Mouse (Mus musculus): ENCODE results near the gene Gm47289. TPM values are rescaled to one million over a fixed set of nuclear protein-coding genes. Genes with fewer than 3 reads are reported as not detected.

Gm47289 gene
- polyA plus RNA-seq, 1 experiment from 2014 or later = not detected

DNA sequence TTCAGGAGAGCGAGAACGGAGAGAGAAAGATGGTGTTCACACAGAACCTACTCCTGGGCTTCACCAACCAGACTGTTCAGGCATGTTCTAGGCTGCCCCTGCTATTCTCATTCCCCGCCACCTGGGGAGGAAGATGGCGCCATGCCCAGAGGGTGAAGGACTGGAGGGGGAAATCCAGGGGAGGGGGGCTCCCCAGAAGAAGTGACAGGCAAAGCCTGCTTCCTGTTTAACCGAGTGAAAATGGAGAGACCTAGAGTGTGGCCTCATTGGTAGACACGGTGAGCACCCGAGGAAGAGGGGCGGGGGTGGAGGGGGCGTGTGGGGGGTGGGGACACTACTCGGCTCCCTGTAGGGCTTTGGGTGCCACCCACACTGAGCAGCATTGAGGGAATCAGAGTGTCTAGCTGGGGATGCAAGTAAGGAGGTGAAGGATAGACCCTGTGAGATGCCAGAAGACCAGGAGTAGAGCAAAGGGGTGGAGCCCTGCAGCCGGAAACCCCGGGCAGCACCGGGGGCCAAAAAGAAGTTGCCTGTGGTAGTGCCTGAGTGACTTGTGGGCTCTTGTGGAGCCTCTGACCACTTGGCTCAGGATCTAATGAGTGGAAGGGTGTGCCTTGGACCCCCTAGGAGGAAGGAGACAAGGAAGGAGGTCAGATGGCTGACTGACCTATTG is 12.7 kb upstream of the Gm47289 start:
- WGBS = 76% methylated on average over 13 of the region's 13 CpGs
- ATAC-seq (replicated peaks; ENCODE audit: insufficient number of reproducible peaks, low FRiP score, low TSS enrichment, low read depth) (no peak), DNase-seq (ENCODE audit: low spot score) (no peak)
- H3K4me2 ChIP-seq (ENCODE audit: low read depth, low read length) = no peak overlapping the region
- H3K9ac ChIP-seq (replicated peaks; ENCODE audit: low read length) = no peak overlapping the region
- H3K4me3 ChIP-seq (ENCODE audit: low read depth, low read length) = no peak overlapping the region
- no peaks in the 10 kb centered on the region for H3K4me1 ChIP-seq (ENCODE audit: control insufficient read depth, insufficient read depth, low read length)
- no peaks in the 10 kb centered on the region for H3K36me3 ChIP-seq (replicated peaks; ENCODE audit: control insufficient read depth, insufficient read depth, low read depth, low read length)
- H3K9me3 ChIP-seq (replicated peaks; ENCODE audit: control insufficient read depth, low read length) = no peaks in the 10 kb centered on the region
- no peaks in the 10 kb centered on the region for H3K27me3 ChIP-seq (ENCODE audit: control insufficient read depth, insufficient read depth, low read length)
- H3K27ac ChIP-seq (replicated peaks; ENCODE audit: low read depth, low read length) = no peak overlapping the region

DNA sequence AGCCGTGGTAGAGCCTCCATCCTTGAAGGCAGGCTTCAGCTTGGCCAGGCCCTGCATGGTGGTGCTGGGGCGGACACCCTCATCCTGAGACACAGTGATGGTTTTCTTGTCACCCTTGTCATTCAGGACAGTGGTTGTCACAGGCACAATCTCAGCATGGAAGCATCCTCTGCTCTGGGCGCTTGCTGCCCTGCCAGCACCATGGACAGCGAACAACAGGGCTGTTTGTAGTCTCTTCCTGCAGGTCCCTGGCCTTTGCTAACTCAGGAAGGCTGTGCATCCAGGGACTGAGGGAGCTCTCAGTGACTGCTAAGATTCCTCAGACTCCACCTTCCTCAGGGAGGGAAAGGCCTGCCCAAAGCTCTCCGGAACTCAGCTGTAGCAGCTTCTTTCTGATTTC is 9.4 kb upstream of the Gm47289 start:
- H3K36me3 ChIP-seq (replicated peaks; ENCODE audit: control insufficient read depth, insufficient read depth, low read depth, low read length) = no peaks in the 10 kb centered on the region
- no peak for ATAC-seq (replicated peaks; ENCODE audit: insufficient number of reproducible peaks, low FRiP score, low TSS enrichment, low read depth)
- DNase-seq (ENCODE audit: low spot score) = peak; percentile 84
- H3K4me1 ChIP-seq (ENCODE audit: control insufficient read depth, insufficient read depth, low read length) = no peaks in the 10 kb centered on the region
- 18% methylated on average over 5 of the region's 5 CpGs for WGBS
- no peaks in the 10 kb centered on the region for H3K27me3 ChIP-seq (ENCODE audit: control insufficient read depth, insufficient read depth, low read length)
- no peak overlapping the region for H3K4me3 ChIP-seq (ENCODE audit: low read depth, low read length)
- H3K9ac ChIP-seq (replicated peaks; ENCODE audit: low read length) = no peak overlapping the region
- no peak overlapping the region for H3K27ac ChIP-seq (replicated peaks; ENCODE audit: low read depth, low read length)
- no peaks in the 10 kb centered on the region for H3K9me3 ChIP-seq (replicated peaks; ENCODE audit: control insufficient read depth, low read length)
- H3K4me2 ChIP-seq (ENCODE audit: low read depth, low read length) = no peak overlapping the region

DNA sequence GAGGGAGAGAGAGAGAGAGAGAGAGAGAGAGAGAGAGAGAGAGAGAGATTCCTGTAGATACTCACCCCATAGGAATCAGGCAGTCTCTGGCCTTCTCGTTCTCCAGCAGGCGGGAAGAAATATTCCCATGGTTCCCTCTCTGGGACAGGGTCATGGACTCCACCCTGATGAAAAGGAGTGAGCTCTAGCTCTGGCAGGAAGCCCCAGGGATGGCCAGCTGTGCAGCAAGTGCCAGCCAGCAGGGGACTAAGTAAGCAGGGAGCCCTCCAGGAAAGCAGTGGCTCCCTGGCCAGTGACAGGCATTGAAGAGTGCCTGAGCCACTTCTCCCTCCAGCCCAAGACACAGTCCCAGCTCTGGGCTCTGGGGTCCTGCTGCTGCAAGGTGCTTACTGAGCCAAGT is 7.2 kb upstream of the Gm47289 start:
- ATAC-seq (replicated peaks; ENCODE audit: insufficient number of reproducible peaks, low FRiP score, low TSS enrichment, low read depth) = no peak
- no peak overlapping the region for H3K4me2 ChIP-seq (ENCODE audit: low read depth, low read length)
- H3K9ac ChIP-seq (replicated peaks; ENCODE audit: low read length) = no peak overlapping the region
- no peaks in the 10 kb centered on the region for H3K4me1 ChIP-seq (ENCODE audit: control insufficient read depth, insufficient read depth, low read length)
- 56% methylated on average over 2 of the region's 2 CpGs for WGBS
- DNase-seq (ENCODE audit: low spot score) = no peak
- no peak overlapping the region for H3K27ac ChIP-seq (replicated peaks; ENCODE audit: low read depth, low read length)
- no peaks in the 10 kb centered on the region for H3K9me3 ChIP-seq (replicated peaks; ENCODE audit: control insufficient read depth, low read length)
- H3K4me3 ChIP-seq (ENCODE audit: low read depth, low read length) = no peak overlapping the region
- H3K27me3 ChIP-seq (ENCODE audit: control insufficient read depth, insufficient read depth, low read length) = peaks cover 3% of the 10 kb centered on the region; the same call in 1 of the 2 replicates
- H3K36me3 ChIP-seq (replicated peaks; ENCODE audit: control insufficient read depth, insufficient read depth, low read depth, low read length) = no peaks in the 10 kb centered on the region

DNA sequence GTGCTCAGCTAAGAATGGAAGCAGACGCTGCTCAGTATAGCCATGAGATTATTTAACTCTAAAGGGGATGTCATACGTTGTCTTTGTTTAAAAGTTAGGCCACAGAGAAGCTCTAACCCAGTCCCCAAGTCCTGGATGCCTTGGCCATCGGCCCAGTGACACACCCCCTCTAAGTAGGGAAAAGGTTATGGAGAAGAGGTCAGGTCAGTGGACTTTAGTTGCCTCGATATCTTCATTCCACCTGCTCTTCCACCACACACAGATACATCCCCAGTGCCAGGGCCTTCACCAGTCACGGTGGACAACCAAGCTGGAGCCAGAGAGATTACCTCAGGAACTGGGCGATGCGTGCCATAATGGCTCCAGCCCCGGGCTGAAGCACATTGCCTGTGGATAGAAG is 3.5 kb upstream of the Gm47289 start:
- Histone ChIP-seq H3K4me3 (ENCODE audit: low read depth, low read length) (no peak overlapping the region), H3K27me3 (ENCODE audit: control insufficient read depth, insufficient read depth, low read length) (peaks cover 3% of the 10 kb centered on the region; the same call in 1 of the 2 replicates), H3K9me3 (replicated peaks; ENCODE audit: control insufficient read depth, low read length) (no peaks in the 10 kb centered on the region), H3K27ac (replicated peaks; ENCODE audit: low read depth, low read length) (no peak overlapping the region), H3K4me2 (ENCODE audit: low read depth, low read length) (no peak overlapping the region), H3K4me1 (ENCODE audit: control insufficient read depth, insufficient read depth, low read length) (no peaks in the 10 kb centered on the region), H3K9ac (replicated peaks; ENCODE audit: low read length) (no peak overlapping the region), H3K36me3 (replicated peaks; ENCODE audit: control insufficient read depth, insufficient read depth, low read depth, low read length) (no peaks in the 10 kb centered on the region)
- DNase-seq (ENCODE audit: low spot score) = no peak
- no peak for ATAC-seq (replicated peaks; ENCODE audit: insufficient number of reproducible peaks, low FRiP score, low TSS enrichment, low read depth)
- 89% methylated on average over 8 of the region's 8 CpGs for WGBS

DNA sequence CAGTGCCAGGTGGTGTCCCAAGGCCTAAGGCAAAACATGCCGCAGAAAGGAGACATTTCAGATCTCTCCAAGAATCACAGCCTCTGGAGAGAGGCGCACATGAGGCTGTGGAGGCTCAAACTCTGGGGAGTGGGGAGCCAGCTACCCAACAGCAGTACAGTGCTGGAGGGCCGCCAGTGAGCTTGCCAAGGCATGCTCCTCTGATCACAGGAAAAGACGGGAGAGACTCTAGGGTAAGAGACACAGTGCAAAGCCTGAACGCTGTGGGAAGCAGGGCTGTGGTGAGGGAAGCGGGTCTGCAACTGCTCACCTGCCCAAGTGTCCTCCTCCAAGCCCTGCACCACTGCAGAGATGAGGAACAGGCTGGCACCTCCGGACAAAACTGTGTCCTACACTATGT is 3.1 kb upstream of the Gm47289 start:
- DNase-seq (ENCODE audit: low spot score) (no peak), ATAC-seq (replicated peaks; ENCODE audit: insufficient number of reproducible peaks, low FRiP score, low TSS enrichment, low read depth) (0 out of 2 replicates have a peak, but pooled peaks have one; percentile 2)
- Histone ChIP-seq H3K9me3 (replicated peaks; ENCODE audit: control insufficient read depth, low read length) (no peaks in the 10 kb centered on the region), H3K4me1 (ENCODE audit: control insufficient read depth, insufficient read depth, low read length) (no peaks in the 10 kb centered on the region), H3K4me2 (ENCODE audit: low read depth, low read length) (no peak overlapping the region), H3K9ac (replicated peaks; ENCODE audit: low read length) (no peak overlapping the region), H3K36me3 (replicated peaks; ENCODE audit: control insufficient read depth, insufficient read depth, low read depth, low read length) (no peaks in the 10 kb centered on the region), H3K27me3 (ENCODE audit: control insufficient read depth, insufficient read depth, low read length) (peaks cover 3% of the 10 kb centered on the region; the same call in 1 of the 2 replicates), H3K4me3 (ENCODE audit: low read depth, low read length) (no peak overlapping the region), H3K27ac (replicated peaks; ENCODE audit: low read depth, low read length) (no peak overlapping the region)
- WGBS = 59% methylated on average over 7 of the region's 7 CpGs

DNA sequence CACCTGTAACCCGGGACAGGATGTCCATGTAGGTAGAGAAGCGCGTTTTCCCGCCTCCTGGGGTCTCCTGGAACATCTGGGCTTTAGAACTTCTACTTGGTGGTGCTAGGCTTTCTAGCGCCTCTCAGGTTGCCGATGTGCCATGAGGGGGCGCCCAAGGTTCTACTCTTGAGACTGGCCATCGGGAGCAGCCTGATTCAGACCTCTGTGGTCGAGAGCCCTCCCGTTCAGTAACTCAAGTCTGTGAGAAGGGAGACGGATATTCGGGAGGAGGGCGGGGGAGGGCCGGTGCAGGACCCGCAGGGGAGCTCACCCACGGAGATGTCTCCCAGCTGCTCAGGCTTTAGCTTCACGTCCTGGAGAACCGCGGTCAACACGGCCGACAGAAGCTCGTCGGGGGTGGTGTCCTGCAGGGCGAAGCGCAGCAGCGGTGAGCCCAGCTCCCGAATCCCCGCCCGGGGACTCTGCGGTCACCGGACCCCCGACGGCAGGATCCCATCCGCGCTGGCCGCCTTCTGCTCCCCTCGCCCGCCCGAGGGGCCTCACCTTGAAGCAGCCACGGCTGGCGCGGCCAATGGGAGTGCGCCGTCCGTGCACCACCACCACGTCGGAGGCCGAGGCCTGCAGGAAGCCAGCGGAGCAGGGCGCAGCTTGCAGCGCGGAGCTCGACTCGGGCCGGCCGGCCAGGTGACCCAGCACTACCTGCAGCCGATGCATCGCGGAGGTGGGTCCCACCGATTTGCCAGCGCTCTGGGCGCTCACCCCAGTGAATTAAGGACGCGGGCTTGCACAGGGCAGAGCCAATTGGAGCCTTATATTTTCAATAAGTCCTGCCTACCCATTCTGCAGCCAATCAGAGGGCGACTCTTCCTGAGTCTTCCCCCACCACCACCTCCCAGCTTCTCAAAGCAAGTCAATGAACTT is 2.4 kb upstream of the Gm47289 start, which contains the start of gene Acaa1b:
TSS of gene Acaa1b (minus strand) at position 816 of the 924 bp plus-strand sequence.
- DNase-seq (ENCODE audit: low spot score) (peak; percentile 92), ATAC-seq (replicated peaks; ENCODE audit: insufficient number of reproducible peaks, low FRiP score, low TSS enrichment, low read depth) (peak; percentile 85)
- Histone ChIP-seq H3K9ac (replicated peaks; ENCODE audit: low read length) (peak within 1 kb of the TSS; percentile 34), H3K36me3 (replicated peaks; ENCODE audit: control insufficient read depth, insufficient read depth, low read depth, low read length) (no peaks in the 10 kb centered on the region), H3K4me3 (ENCODE audit: low read depth, low read length) (peak within 1 kb of the TSS; percentile 43), H3K9me3 (replicated peaks; ENCODE audit: control insufficient read depth, low read length) (no peaks in the 10 kb centered on the region), H3K27ac (replicated peaks; ENCODE audit: low read depth, low read length) (no peak within 1 kb of the TSS), H3K4me2 (ENCODE audit: low read depth, low read length) (peak within 1 kb of the TSS; percentile 63), H3K4me1 (ENCODE audit: control insufficient read depth, insufficient read depth, low read length) (no peaks in the 10 kb centered on the region), H3K27me3 (ENCODE audit: control insufficient read depth, insufficient read depth, low read length) (peaks cover 3% of the 10 kb centered on the region; the same call in 1 of the 2 replicates)
- 1% methylated on average over 64 of the region's 65 CpGs for WGBS

DNA sequence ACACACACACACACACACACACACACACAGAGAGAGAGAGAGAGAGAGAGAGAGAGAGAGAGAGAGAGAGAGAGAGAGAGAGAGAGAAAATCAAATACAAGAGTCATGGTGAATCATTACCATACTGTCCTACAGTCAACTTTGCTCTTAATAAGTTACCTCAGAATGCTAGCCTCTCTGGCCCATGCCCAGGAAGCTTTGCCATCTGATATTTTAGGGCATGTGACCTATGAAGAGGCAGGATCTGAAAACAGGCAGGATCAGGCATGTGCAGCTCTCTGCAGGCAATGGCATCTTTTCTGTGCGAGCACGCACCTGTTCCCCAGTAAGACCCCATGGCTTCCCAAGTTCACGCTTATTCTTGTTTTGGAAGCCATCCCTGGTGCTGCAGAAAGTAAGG is 1.7 kb downstream of the Gm47289 start:
- H3K36me3 ChIP-seq (replicated peaks; ENCODE audit: control insufficient read depth, insufficient read depth, low read depth, low read length) = no peaks in the 10 kb centered on the region
- DNase-seq (ENCODE audit: low spot score) (no peak), ATAC-seq (replicated peaks; ENCODE audit: insufficient number of reproducible peaks, low FRiP score, low TSS enrichment, low read depth) (no peak)
- 83% methylated on average over 3 of the region's 3 CpGs for WGBS
- no peak overlapping the region for H3K9ac ChIP-seq (replicated peaks; ENCODE audit: low read length)
- no peaks in the 10 kb centered on the region for H3K9me3 ChIP-seq (replicated peaks; ENCODE audit: control insufficient read depth, low read length)
- no peaks in the 10 kb centered on the region for H3K4me1 ChIP-seq (ENCODE audit: control insufficient read depth, insufficient read depth, low read length)
- no peak overlapping the region for H3K4me2 ChIP-seq (ENCODE audit: low read depth, low read length)
- no peak overlapping the region for H3K27ac ChIP-seq (replicated peaks; ENCODE audit: low read depth, low read length)
- H3K4me3 ChIP-seq (ENCODE audit: low read depth, low read length) = no peak overlapping the region
- H3K27me3 ChIP-seq (ENCODE audit: control insufficient read depth, insufficient read depth, low read length) = peaks cover 3% of the 10 kb centered on the region; the same call in 1 of the 2 replicates

DNA sequence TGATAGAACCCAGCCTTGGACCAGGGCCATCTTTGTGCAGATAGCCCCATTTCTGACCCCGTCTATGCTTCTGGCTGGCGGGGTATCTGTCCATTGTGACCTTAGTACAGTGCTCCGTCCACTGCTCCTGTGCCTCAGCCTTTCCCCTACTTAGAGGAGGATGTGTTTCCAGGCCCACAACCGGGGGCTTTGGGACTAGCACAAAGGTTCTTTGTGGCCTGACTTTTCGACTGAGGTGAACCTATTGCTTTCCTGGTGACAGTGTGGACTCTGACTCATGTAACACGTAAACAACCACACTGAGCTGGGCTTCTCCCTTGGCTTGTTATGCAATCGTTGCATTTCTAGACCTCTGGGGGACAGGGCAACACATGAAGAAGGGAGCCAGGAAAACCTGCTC is 5.8 kb downstream of the Gm47289 start:
- H3K36me3 ChIP-seq (replicated peaks; ENCODE audit: control insufficient read depth, insufficient read depth, low read depth, low read length) = no peaks in the 10 kb centered on the region
- no peak overlapping the region for H3K9ac ChIP-seq (replicated peaks; ENCODE audit: low read length)
- no peak overlapping the region for H3K4me2 ChIP-seq (ENCODE audit: low read depth, low read length)
- 77% methylated on average over 7 of the region's 7 CpGs for WGBS
- no peaks in the 10 kb centered on the region for H3K27me3 ChIP-seq (ENCODE audit: control insufficient read depth, insufficient read depth, low read length)
- H3K9me3 ChIP-seq (replicated peaks; ENCODE audit: control insufficient read depth, low read length) = no peaks in the 10 kb centered on the region
- ATAC-seq (replicated peaks; ENCODE audit: insufficient number of reproducible peaks, low FRiP score, low TSS enrichment, low read depth) (no peak), DNase-seq (ENCODE audit: low spot score) (no peak)
- no peaks in the 10 kb centered on the region for H3K4me1 ChIP-seq (ENCODE audit: control insufficient read depth, insufficient read depth, low read length)
- H3K4me3 ChIP-seq (ENCODE audit: low read depth, low read length) = no peak overlapping the region
- no peak overlapping the region for H3K27ac ChIP-seq (replicated peaks; ENCODE audit: low read depth, low read length)
